Mouse (Mus musculus): ENCODE measurements around the gene Cd40.

The Cd40 gene

DNA sequence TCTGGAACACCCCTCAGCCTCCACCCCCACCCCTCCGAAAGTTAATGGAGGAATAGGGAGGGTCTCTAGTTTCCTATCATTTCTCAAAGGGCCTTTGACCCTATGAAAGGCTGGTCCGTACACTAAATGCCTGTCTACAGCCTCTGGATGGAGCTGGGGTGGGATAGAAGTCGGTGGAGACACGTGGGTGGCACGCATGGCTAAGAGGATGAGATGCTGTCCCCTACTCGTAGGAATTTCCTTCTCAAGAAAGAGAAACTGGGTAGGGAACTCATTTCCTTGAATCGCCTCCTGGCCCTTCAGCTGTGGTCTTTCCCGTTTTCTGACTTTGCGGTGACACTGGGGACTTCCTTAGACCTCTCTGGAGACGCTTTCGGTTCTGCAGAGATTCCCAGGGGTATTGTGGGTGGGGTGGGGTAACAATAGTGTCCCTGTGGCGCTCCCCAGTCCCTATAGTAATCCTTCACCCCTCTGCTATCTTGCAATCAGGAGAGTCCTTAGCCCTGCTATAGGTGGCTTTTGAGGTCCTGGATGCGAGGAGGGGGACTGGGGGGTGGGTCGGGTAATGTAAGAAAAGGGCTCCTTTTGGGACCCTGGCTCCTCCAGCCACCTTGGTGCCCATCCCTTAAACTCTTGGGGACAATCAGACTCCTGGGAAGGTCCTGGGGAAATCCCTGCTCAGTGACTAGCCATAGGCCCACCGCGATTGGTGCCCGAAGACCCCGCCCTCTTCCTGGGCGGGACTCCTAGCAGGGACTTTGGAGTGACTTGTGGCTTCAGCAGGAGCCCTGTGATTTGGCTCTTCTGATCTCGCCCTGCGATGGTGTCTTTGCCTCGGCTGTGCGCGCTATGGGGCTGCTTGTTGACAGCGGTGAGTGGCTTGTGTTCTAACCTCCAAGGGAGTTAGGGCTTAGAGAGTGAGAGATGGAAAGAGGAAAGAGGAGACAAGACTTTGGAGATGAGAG is at the start of gene Cd40:
Gene Cd40 (plus strand): TSS at position 740 of the 965 bp plus-strand sequence.
- DNase-seq (ENCODE audit: low spot score) = peak; percentile 78

DNA sequence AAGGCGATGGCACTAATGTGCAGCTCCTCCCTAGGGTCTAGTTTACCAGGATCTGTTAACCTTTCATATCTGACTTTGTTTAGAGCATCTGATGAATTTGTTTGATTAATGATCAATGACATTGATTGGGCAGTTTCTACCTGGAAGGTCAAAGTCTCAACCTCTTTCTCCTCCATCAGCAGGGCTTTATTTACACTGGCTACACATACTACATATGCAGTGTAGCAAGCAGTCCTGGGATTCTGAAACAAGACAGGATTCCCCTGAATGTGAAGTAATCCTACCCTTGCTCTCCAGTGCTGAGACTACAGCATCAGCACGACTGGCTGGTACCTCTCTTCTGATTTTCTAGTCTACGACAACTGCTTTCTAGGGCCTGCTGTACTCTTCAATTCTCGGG is 48.6 kb upstream of the Cd40 start:
- DNase-seq (ENCODE audit: low spot score) = no peak

DNA sequence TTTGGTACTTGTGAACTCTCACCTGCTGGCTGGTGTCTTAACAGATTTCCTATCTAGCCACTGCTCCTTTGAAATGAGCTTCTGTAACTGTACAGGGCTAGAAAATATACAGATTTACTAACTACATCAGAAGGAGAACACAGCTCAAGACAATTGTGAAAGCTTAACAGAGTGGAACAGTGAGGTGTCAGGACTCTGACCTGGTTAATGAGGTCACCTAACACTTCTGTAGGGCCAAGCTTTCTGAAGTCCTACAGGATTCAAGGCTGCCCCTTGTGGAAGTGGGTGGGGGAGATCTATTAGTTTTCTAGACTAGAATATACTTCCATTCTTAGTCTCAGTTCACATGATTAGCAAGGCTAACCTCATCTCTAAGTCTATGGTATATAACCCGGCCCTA is 47.4 kb upstream of the Cd40 start:
- DNase-seq (ENCODE audit: low spot score) = no peak

DNA sequence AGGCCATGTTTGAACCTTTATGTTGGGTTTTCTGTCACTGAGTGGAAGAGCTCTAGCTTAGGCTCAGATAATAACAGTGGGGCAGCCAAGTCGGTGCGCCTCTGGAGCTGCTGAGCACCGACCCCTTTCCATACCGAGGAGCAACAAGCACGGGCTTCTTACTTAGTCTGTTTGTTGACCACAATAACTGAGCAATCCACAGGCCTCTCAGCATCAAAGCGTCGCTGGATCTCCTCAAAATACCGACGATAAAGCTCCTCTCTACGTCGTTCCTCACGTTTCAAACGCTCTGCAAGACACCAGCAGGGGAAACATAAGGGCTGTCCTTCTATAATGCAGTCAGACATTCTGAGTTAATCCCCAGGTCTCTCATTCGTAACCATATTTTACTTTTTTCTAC is 46.3 kb upstream of the Cd40 start:
- no peak for DNase-seq (ENCODE audit: low spot score)

DNA sequence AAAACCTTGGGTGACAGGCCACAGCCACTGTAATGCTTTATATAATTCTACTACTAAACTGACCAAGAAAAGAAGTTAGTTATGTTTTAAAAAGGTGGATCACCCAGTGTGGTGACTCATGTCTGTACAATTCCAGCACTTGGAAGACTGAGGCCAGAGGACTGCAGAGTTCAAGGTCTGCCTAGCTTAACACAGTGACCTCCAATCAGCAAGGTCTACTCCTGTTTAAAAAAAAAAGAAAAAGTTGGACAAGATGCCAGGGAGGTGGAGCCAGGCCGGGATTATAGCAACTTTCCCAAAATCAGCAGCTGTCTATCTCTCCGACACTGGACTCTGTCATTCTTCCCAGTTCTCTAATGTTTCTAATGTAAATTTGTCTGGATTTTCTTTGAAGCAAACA is 45.8 kb upstream of the Cd40 start:
- DNase-seq (ENCODE audit: low spot score) = no peak

DNA sequence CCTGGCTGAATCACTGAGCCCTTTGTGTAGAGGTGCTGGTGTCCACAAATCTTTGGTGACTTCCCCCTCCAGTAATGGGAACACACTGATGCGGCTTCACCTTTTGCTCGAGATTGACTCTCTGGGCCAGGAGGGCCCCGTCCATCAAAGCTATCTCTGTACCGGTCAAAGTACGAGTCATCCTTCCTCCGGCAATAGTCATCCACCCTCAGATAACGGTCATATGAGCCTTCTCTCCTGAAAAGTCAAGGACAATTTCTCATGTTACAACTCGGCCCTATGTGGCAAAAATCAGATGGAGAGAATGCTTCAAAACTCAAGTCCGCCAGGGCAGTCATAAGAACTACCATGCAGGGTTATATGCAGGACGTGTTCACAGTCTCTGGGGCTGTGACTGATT is 45.1 kb upstream of the Cd40 start:
- DNase-seq (ENCODE audit: low spot score) = no peak

DNA sequence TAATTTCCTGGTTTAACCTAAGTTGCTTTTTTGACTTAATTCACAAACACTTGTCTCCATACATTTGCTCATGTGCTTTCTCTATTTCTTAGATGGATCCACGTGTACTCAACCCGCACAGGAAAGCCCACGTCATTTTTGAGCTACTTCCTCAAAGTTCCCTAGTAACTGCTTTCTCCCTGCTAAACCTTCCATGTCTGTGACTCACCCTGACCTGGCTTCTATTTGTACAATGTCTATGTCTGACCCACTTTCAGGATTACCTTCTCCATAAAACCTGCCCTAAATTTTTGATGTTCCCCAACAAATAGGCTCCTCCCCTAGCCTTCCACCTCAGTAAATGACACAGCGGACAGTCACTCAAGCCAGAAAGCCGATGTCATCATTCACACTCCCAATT is 40.5 kb upstream of the Cd40 start:
- DNase-seq (ENCODE audit: low spot score) = no peak

DNA sequence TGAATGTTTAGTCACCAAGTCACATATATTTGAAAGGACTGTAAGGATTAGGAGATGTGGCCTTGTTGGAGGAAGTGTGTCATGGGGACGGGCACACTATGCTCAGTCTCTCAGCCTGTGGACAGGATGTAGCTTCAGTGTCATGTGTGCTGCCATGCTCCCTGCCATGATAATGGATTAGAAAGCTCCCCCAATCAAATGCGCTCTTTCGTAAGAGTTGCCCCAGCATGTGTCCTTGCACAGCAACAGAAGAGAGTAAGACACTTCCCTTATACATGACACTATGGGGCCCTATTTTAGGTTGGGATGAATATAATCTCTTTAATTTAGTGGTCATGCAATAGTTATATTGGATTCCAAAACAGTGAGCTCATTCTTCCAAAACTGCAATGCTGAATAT is 34.9 kb upstream of the Cd40 start:
- DNase-seq (ENCODE audit: low spot score) = no peak

DNA sequence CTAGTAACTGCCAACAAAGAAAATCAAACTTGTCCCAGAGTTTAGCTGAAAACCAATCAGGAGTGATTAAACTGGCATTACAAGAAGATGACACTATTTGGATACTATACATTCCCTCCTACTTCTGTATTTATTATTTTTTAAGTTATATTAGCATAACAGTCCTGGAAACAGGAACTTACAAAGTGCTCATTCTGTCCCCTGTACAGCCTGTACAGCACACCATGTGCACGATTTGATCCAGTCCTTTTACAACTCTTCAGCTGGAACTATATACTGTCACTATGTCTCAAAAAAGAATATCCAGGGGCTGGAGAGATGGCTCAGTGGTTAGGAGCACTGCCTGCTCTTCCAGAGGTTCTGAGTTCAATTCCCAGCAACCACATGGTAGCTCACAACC is 28.3 kb upstream of the Cd40 start:
- no peak for DNase-seq (ENCODE audit: low spot score)

DNA sequence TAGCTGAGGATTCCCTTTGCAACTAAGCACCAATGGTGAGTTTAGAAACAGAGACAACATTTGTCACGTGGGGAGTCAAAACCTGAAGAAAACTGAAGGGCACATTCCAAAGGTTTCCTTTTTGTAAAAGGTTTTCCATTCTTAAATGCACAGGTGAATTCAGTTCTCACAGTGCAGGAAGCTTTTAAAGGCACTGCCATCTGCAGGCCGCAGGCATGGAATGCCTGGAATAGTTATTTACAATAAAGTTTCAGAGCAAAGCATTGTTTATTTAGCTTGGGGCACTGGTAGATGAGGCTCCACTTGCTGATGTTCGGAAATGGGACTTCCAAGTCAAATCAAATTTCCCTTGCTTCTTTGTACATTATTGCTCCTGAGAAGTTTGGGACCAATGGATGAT is 22.9 kb upstream of the Cd40 start:
- DNase-seq (ENCODE audit: low spot score) = no peak

DNA sequence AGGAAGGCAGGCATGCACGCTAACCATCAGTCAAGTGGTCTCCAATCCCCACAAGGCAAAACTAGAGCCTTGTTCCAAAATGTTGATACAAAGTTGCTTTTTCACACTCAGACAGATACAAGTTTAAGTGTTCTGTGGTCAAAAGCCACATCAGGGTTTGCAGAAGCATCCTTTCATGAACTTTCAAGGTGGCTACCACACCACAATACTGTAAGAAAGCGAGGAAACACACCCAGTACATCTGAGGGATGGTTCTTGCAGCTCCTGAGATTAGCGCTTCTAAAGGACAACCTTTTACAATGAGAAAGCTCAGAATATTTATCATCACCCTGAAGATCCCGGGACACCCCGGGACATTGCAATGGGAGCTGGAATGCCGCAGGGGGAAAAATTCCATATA is 22.1 kb upstream of the Cd40 start:
- no peak for DNase-seq (ENCODE audit: low spot score)

DNA sequence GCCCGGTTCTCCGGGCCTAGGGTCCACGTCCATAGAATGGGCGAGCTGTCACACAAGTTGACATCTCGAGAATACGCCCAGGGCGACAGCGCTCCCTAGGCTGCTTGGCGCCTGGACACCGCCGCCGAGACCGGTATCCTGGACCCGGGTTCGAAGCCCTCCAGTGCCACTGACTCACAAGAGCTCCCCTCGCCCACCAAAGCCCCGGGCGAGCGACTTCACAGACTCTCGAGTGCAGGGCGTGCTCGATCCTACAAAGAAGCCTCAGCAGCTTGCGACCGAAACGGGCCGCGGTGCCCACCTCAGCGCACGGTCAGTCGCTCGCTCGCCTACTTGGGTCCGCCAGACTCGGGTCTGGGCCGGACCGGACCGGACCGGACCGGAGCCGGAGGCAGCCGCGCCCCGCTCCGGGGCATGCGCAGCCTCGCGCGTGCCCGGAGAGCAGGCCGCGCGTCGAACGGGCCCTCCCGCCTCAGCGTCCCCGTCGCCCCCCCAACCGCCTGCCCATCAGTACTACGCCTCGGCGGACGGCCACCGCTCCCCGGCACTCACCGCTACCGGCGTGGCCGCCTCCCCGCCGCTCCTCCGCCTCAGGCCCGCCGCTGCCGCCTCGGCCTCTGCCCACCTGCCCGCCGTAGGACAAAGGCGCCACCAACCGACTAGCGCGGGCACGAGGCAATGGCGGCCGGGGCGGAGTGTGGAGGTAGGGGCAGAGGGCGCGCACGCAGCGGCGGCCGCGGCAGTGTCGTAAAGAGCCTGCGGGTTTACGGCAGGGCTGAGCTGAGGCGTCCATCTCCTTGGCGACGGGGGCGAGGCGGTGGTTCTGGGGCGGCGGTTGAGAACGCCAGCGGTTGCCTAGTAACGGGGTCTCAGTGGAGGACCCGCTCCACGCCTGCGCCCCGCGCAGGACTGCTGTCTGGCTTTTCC is 21.0 kb upstream of the Cd40 start, which contains the start of gene Ncoa5:
Gene Ncoa5 (minus strand): TSS at position 737 of the 927 bp plus-strand sequence.
- DNase-seq (ENCODE audit: low spot score) = peak; percentile 99

DNA sequence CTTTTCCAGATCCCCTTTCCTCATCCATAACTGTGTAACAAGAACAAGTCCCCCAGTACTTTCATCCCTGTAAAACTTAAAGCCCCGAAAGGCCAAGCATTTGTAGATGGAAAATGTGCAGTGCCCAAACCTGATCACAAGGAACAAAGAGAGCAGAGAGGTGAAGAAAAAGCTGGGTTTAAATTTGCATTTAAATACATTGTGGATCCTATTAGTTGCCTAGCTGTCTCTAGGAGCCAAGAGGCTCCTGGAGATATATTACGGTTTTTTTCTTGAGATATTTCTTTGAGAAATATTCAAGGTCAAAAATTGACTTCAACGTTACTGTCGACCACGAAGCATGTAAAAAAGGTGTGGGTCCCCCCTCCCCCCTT is 20.4 kb upstream of the Cd40 start:
- DNase-seq (ENCODE audit: low spot score) = no peak

DNA sequence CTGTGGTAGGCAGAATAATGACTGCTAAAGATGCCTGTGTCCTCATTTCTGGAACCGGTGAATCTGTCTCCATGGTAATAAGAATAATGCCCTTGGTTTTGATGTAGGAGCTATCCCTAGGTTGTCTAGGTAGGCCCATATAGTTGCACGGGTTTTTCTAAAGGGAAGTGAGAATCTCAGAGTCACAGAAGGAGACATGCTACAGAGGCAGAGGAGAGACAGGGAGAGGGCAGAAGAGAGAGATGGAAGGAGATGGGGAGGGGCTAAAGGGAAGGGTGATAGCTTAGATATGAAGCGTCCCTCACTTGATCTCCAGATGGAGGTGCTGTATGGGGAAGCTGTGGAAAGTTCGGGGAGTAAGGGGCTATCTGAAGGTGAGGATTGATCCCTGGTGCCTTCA is 18.0 kb upstream of the Cd40 start:
- no peak for DNase-seq (ENCODE audit: low spot score)

DNA sequence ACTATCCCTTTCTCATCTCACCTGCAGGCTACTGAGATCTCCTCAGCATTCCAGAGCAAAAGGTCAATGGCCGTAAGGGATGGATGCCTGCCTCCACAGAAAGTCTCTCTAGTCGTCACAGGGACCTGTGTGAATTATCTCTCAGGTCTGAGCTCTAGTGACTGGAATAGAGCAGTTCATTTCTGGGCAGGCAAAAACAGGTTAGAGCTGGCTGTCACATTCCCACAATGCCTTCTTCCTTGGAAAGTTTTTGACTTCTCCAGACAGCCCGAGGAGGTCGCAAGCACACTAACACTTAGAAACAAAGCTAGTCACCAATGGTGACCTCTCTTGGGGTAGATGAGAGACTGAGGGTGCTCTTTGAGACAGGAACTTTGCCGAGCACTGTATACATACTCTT is 13.3 kb upstream of the Cd40 start:
- DNase-seq (ENCODE audit: low spot score) = no peak

DNA sequence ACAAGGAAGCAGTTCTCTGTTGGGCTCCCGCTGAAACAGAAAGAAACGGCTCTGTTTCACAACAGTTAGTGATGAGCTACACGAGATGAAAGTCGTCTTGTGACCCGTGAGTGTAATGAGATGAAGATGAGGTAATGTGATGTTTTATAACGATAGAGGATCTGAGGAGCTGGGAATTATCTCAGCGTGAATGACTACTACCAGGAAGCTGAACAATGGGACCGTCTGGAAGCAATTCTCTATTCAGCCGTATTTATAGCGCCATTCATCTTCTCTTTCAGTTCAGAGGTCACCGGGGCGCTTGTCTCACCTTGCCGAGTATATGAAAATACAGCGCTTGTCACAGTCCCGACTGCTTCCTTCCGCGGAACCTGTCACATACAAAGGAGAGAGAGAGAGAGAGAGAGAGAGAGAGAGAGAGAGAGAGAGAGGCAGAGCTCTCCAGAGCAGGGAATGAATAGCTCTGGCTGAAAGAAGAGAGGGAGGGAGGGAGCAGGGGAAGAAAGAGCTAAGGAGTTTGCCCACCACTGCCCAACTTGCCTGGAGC is 12.3 kb upstream of the Cd40 start:
- DNase-seq (ENCODE audit: low spot score) = peak; percentile 66

DNA sequence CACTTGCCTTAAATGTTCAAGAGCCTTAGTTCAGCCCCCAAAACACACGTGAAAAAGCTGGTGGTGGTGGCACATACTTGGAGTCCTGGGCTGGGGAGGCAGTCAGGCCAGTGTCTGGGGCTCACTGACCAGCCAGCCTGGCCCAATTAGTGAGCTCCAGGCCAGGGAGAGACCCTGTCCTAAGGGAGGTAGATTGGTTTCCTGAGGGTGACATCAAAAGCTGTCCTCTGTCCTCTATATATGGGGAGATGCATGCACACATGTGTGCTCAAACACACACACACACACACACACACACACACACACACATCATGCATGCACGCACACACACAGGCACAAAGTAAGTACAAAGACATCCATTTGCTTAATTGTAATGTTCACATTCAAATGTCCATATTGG is 11.7 kb upstream of the Cd40 start:
- DNase-seq (ENCODE audit: low spot score) = no peak

DNA sequence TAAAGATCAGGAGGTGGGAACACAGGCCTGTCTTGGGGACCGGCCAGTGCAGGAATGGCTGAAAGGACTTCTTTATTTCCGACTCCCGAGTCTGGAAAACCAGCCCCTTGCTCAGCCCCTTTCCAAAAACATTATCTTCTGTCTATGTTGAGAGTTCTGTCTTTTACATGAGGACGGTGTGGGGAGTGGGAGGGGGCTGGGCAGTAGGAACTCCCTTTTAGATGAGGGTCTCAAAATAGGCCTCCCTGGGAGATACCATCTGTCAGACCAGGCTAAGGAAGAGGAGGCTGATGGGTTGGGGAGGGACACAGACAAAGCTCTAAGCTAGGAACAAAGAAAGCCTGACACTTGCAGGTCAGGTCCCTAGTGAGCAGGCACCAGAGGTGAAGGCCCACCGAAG is 6.4 kb upstream of the Cd40 start:
- no peak for DNase-seq (ENCODE audit: low spot score)

DNA sequence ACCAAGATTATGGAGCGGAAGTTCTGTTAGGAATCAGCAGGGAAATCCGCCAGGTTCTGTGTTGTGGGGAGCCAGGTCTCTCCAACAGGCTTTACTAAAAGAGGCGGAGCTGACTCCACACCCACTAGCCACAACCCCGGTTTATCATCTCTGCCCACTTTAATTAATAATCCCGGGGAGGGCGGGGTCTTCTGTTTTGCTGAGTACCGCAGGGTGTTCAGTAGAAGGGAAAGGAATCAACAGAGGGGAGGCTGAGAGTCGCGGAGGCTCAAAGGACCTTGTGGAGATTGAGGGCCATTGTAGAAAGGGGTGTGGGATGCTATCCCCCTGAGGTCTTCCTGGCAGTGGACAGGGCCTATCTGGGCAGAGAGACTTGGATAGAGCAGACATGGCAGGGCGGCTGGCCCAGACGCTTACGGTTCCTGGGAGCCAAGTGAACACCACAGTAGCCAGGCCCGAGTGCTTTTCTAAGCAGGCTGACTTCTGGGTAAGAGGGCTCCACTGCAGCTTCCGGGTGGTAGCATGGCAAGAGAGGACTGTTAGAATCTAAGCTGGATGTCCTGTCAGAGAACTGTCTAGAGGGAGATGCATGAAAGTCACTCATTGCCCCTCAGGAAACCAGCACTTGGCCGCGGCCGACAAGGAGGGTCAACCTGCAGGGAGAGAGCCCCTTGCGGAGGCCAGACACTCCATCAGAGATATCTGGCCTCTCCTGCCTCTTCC is 4.4 kb upstream of the Cd40 start:
- no peak for DNase-seq (ENCODE audit: low spot score)

DNA sequence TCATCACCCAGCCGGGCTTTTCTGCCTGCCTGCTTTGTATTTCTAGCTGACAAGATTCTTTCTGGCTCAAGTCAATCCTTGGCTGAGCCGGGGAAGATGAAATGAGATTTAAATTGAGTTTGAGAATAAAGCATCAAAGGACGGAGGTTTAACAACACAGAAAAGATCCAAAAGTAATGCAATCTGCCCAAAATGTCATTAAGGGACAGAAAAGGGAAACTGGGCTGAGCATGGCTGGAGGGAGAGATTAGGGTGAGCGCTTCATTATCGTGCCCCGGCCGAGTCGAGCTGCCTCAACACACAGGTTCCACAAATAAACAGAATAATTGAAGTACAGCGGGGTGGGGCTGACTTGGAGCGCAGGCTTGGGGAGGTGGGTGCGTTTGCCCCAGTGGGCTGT is 3.9 kb upstream of the Cd40 start:
- DNase-seq (ENCODE audit: low spot score) = no peak

DNA sequence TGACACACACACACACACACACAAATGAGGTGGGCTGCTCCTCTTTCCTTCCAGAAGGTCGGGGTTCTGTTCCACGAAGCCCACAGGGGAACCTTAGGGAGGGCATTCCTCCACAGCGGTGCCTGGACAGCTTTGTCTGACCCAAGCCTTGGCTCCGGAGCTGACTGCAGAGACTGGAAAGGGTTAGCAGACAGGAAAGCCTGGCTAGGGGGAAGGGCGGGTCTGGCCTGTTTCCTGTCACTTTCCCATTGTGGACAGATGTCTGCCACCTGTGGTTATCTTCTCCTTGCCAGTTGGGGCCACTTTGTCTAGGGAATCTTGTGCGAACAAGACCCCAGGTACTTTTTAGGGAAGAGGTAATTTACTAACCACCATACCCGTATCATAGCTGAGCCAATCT is 478 bp downstream of the Cd40 start:
- DNase-seq (ENCODE audit: low spot score) = no peak
